Mouse (Mus musculus): ENCODE results near the gene Zfhx3. TPM values are rescaled to one million over a fixed set of nuclear protein-coding genes. Genes with fewer than 3 reads are reported as not detected.
"Not testable (repeated sequence)": the region's sequence is repeated elsewhere in the genome, so short reads cannot be mapped to it uniquely, and the experiment has no call there.

Zfhx3 gene
- polyA plus RNA-seq (2015; fragmentation: Nextera tagmentation; extraction: Ambion mirVana) = 14.8 and 15.0 TPM in 2 replicates

DNA sequence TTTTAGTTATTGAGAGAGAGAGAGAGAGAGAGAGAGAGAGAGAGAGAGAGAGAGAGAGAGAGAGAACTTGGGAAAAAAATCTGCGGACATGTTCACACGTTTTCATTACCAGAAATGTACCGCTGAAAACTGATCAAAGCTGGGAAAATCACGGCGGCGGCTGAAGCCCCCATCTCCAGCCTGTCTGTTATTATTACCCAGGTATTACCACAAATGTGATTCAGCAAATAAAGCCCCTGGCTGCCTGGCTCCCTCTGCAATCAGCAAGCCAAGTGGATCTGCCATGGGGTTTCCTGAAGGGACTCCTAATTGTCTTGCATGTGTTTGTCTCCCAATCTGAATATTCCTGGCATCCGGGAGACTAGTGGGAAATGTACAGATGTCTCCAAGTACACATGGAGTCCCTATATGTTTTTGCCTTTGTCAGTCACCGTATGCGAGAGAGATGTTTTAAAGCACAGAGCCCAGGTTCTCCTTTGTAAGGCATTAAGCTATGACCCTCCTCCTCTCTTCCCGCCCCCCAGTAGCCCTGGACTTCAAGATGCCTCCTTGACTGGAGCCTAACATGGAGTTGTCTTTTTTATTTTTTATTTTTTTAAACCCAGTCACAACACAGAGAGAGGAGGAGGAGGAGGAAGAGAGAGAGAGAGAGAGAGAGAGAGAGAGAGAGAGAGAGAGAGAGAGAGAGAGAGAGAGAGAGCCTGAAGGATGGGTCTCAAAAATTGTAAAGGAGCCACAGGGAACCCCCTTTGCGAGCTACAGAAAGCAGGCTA, at the start of gene Zfhx3:
Gene Zfhx3, plus strand, starts transcription at position 723 of the 773 bp plus-strand sequence.
- Histone ChIP-seq H3K4me1 (peaks cover 25% of the 10 kb centered on the region), H3K4me3 (0 out of 2 replicates have a peak within 1 kb of the TSS, but pooled peaks have one; percentile 12), H3K9ac (no peak within 1 kb of the TSS), H3K4me2 (peak within 1 kb of the TSS; percentile 43), H3K27ac (no peak within 1 kb of the TSS), H3K27me3 (peaks cover 40% of the 10 kb centered on the region; the same call in 1 of the 2 replicates), H3K9me3 (no peaks in the 10 kb centered on the region), H3K36me3 (no peaks in the 10 kb centered on the region)
- 15% methylated on average over 11 of the region's 11 CpGs for WGBS
- ATAC-seq (ENCODE audit: borderline replicate concordance, extremely low read depth, low FRiP score, low TSS enrichment) = no peak

- Histone ChIP-seq H3K36me3 (no peaks in the 10 kb centered on the region), H3K4me2 (no peak overlapping the region)
- 87% methylated on average over 12 of the region's 12 CpGs for WGBS
Measured at GRCm38 (mm10) chr8:107918984-107919383, 23.5 kb upstream of the Zfhx3 start.

GRCm38 (mm10) chr8:107926149-107926548, 16.3 kb upstream of the Zfhx3 start:
- H3K9ac ChIP-seq = no peak overlapping the region
- H3K9me3 ChIP-seq = no peaks in the 10 kb centered on the region
- 0 out of 2 replicates have a peak, but pooled peaks cover 3% of the 10 kb centered on the region for H3K4me1 ChIP-seq
- H3K4me3 ChIP-seq = no peak overlapping the region
- peak overlapping the region; percentile 20 for H3K4me2 ChIP-seq
- WGBS = 70% methylated on average over 15 of the region's 15 CpGs
- ATAC-seq (ENCODE audit: borderline replicate concordance, extremely low read depth, low FRiP score, low TSS enrichment) = no peak
- H3K27ac ChIP-seq = no peak overlapping the region
- H3K27me3 ChIP-seq = no peaks in the 10 kb centered on the region
- H3K36me3 ChIP-seq = no peaks in the 10 kb centered on the region

More at GRCm38 (mm10) chr8:107918984-107919383, 23.5 kb upstream of the Zfhx3 start:
- Histone ChIP-seq H3K9me3 (no peaks in the 10 kb centered on the region), H3K27me3 (no peaks in the 10 kb centered on the region), H3K9ac (no peak overlapping the region), H3K4me1 (no peaks in the 10 kb centered on the region), H3K4me3 (no peak overlapping the region), H3K27ac (no peak overlapping the region)
- no peak for ATAC-seq (ENCODE audit: borderline replicate concordance, extremely low read depth, low FRiP score, low TSS enrichment)

- H3K9me3 ChIP-seq = no peaks in the 10 kb centered on the region
- no peaks in the 10 kb centered on the region for H3K36me3 ChIP-seq
- no peaks in the 10 kb centered on the region for H3K4me1 ChIP-seq
- H3K9ac ChIP-seq = no peak overlapping the region
- no peak overlapping the region for H3K4me2 ChIP-seq
- no peak overlapping the region for H3K27ac ChIP-seq
- 92% methylated on average over 4 of the region's 4 CpGs for WGBS
- ATAC-seq (ENCODE audit: borderline replicate concordance, extremely low read depth, low FRiP score, low TSS enrichment) = no peak
- H3K27me3 ChIP-seq = peaks cover 3% of the 10 kb centered on the region; the same call in 1 of the 2 replicates
- no peak overlapping the region for H3K4me3 ChIP-seq
Measured at GRCm38 (mm10) chr8:107936725-107937124, 5.7 kb upstream of the Zfhx3 start.

GRCm38 (mm10) chr8:107938231-107938630, 4.2 kb upstream of the Zfhx3 start:
- not testable (repeated sequence) for H3K4me3 ChIP-seq; H3K36me3 ChIP-seq; ATAC-seq (ENCODE audit: borderline replicate concordance, extremely low read depth, low FRiP score, low TSS enrichment); H3K9me3 ChIP-seq; H3K9ac ChIP-seq; H3K27ac ChIP-seq; H3K4me2 ChIP-seq
- Histone ChIP-seq H3K4me1 (peaks cover 12% of the 10 kb centered on the region), H3K27me3 (peaks cover 15% of the 10 kb centered on the region; the same call in 1 of the 2 replicates)
- WGBS = 92% methylated on average over 5 of the region's 5 CpGs

- Histone ChIP-seq H3K4me1 (peaks cover 25% of the 10 kb centered on the region), H3K4me3 (no peak overlapping the region), H3K4me2 (no peak overlapping the region), H3K9ac (no peak overlapping the region), H3K27ac (no peak overlapping the region), H3K36me3 (no peaks in the 10 kb centered on the region), H3K9me3 (no peaks in the 10 kb centered on the region), H3K27me3 (peaks cover 29% of the 10 kb centered on the region; the same call in 1 of the 2 replicates)
- no peak for ATAC-seq (ENCODE audit: borderline replicate concordance, extremely low read depth, low FRiP score, low TSS enrichment)
- 80% methylated on average over 8 of the region's 8 CpGs for WGBS
Measured at GRCm38 (mm10) chr8:107940181-107940580, 2.3 kb upstream of the Zfhx3 start.

DNA sequence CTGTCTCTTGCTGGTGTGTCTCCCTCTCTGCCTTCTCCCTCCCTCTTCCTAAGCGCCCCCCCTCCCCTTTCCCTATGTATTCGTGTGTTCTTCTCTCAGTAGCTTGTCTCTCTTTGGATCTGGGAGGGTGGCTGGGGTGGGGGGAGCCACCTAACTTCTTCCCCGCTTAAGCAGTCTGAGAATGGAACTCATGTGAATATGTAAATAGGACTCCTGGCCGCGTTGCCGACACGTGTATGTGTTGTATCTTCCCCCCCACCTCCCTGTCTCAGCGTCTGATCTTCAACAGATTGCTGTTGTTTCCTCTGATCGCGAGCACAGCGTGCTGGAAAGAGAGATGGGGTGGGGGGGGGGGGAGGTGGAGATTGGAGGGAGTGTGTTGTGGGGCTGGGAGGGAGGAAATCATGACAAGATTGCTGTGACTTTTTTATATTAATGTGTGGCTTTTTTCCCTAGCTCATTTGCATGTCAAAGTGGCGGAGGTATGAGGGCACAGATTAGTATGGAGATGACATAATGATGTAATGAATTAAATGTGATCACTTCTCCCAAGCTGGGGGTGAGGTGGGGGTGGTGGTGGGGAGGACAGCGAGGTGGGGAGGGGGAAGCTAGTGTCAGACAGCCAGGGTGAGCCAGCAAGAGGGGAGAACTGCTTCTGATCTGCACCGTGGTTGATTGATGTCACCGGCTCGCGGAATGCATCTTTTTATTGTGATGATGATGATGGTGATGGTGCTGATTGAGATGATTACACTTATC, 487 bp downstream of the Zfhx3 start:
- under 1% methylated on average over 16 of the region's 17 CpGs for WGBS
- H3K4me1 ChIP-seq = peaks cover 25% of the 10 kb centered on the region
- no peak overlapping the region for H3K9ac ChIP-seq
- peaks cover 40% of the 10 kb centered on the region; the same call in 1 of the 2 replicates for H3K27me3 ChIP-seq
- H3K36me3 ChIP-seq = no peaks in the 10 kb centered on the region
- H3K4me3 ChIP-seq = 0 out of 2 replicates have a peak overlapping the region, but pooled peaks have one; percentile 12
- no peak for ATAC-seq (ENCODE audit: borderline replicate concordance, extremely low read depth, low FRiP score, low TSS enrichment)
- no peaks in the 10 kb centered on the region for H3K9me3 ChIP-seq
- H3K27ac ChIP-seq = no peak overlapping the region
- H3K4me2 ChIP-seq = peak overlapping the region; percentile 43

DNA sequence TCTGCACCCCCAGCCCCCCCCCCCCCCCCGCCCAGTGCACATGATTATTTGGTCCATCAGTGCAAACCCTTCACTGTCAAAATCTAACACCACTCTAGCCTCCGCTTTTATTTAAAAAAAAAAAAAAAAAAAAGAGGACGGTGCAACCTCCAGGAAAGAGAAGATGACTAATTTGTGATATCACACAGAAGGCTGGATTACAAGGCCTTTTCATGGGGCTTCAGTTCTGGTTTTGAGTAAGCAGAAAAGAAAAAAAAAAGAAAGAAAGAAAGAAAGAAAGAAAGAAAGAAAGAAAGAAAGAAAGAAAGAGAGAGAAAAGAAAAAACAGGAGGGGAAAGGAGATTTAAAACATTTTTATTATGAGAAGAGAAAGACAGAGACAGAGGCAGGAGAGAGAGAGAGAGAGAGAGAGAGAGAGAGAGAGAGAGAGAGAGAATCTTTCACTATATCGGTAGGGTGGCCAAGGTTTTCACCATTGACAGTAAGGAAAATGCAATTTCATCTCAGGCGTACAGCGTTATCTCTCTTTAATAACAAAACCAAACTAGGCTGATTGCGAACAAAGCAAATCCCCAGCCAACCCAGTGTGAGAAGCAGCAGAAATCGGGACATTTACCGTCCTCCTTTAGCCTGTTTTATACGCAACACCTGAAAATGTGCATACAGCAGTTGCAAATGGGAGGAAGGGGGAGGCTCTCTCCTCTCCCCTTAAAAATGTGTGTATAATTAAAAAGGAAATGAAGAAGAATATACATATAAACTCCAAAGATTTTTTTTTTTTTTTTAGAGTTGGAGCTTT, 1.3 kb downstream of the Zfhx3 start:
- no peak overlapping the region for H3K9ac ChIP-seq
- WGBS = 9% methylated on average over 10 of the region's 10 CpGs
- peaks cover 40% of the 10 kb centered on the region; the same call in 1 of the 2 replicates for H3K27me3 ChIP-seq
- H3K9me3 ChIP-seq = no peaks in the 10 kb centered on the region
- no peak overlapping the region; the same call in 1 of the 2 replicates for H3K4me3 ChIP-seq
- peak overlapping the region; percentile 61; the same call in 1 of the 2 replicates for H3K4me2 ChIP-seq
- H3K4me1 ChIP-seq = peaks cover 25% of the 10 kb centered on the region
- no peaks in the 10 kb centered on the region for H3K36me3 ChIP-seq
- no peak for ATAC-seq (ENCODE audit: borderline replicate concordance, extremely low read depth, low FRiP score, low TSS enrichment)
- H3K27ac ChIP-seq = no peak overlapping the region

GRCm38 (mm10) chr8:107944676-107945600, 2.5 kb downstream of the Zfhx3 start:
- Histone ChIP-seq H3K4me3 (peak overlapping the region; percentile 30), H3K4me1 (peaks cover 31% of the 10 kb centered on the region), H3K36me3 (no peaks in the 10 kb centered on the region), H3K27me3 (peaks cover 48% of the 10 kb centered on the region; the same call in 1 of the 2 replicates), H3K9me3 (no peaks in the 10 kb centered on the region), H3K9ac (no peak overlapping the region), H3K4me2 (peak overlapping the region; percentile 61), H3K27ac (no peak overlapping the region)
- WGBS = 19% methylated on average over 31 of the region's 31 CpGs
- no peak for ATAC-seq (ENCODE audit: borderline replicate concordance, extremely low read depth, low FRiP score, low TSS enrichment)

DNA sequence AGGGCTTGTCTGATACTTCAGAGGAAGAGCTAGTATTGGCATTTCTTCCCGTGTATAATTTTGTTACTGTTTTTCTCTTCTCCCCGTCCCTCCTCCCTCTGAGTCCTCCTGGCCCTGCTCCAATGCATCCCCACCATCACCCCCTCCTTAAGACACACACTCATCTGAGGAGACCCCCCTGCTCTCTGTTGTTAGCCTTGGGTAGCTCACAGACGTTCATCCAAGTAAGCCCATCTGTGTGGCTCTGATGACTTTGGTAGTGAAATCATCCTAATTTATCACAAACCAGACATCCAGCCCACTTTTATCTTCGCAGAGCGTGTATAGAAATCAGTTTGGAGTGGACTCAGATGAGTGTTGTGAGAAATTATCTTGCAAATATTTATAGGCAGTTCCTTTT, 4.4 kb downstream of the Zfhx3 start:
- Histone ChIP-seq H3K9ac (no peak overlapping the region), H3K4me3 (no peak overlapping the region), H3K9me3 (no peaks in the 10 kb centered on the region), H3K4me2 (peak overlapping the region; percentile 23), H3K27ac (no peak overlapping the region), H3K4me1 (peaks cover 39% of the 10 kb centered on the region), H3K36me3 (no peaks in the 10 kb centered on the region), H3K27me3 (peaks cover 43% of the 10 kb centered on the region; the same call in 1 of the 2 replicates)
- WGBS = 22% methylated on average over 5 of the region's 5 CpGs
- peak; percentile 55; the same call in 1 of the 2 replicates for ATAC-seq (ENCODE audit: borderline replicate concordance, extremely low read depth, low FRiP score, low TSS enrichment)

All from lung, embryonic 15.5 days (tissue).